Mouse (Mus musculus): ENCODE data around the gene Gcnt1. TPM values are rescaled to one million over a fixed set of nuclear protein-coding genes. Genes with fewer than 3 reads are reported as not detected.

Gene Gcnt1
- polyA plus RNA-seq (2015; fragmentation: Nextera tagmentation; extraction: Ambion mirVana), result 27.6 and 29.6 TPM in 2 replicates

GRCm38 (mm10) chr19:17372701-17373100 lies at the start of gene Gcnt1:
Gene Gcnt1 (minus strand): TSS chr19:17372844.
- H3K27ac ChIP-seq, result peak within 1 kb of the TSS; percentile 60; the same call in 1 of the 2 replicates
- no peaks in the 10 kb centered on the region for H3K4me1 ChIP-seq
- H3K27me3 ChIP-seq, result no peaks in the 10 kb centered on the region
- no peaks in the 10 kb centered on the region for H3K36me3 ChIP-seq
- no peak within 1 kb of the TSS for H3K4me2 ChIP-seq
- no peak; the same call in 1 of the 2 replicates for ATAC-seq (replicated peaks; ENCODE audit: low FRiP score)
- H3K9me3 ChIP-seq (replicated peaks), result no peaks in the 10 kb centered on the region
- H3K4me3 ChIP-seq (replicated peaks), result no peak within 1 kb of the TSS
- 69% methylated on average over 3 of the region's 3 CpGs for WGBS
- no peak within 1 kb of the TSS for H3K9ac ChIP-seq

DNA sequence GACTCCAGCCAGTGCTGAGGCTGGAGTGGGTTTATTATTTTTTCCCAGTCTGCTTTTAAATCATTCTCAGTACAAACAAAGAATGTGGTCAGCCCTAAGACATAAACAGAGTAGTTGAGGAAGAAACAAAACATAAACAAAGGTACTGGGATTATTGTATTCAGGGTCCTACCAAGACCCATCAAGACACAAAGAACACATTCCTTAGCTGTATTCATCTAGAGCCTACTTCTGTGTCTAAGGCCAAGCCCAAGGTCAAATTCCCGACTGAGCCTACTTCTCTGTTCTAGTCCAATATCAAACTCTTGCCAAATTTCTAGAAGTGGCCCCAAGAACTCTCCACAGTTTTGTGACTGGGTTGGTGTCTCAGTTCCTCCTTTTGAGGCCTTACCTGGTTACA lies 45.2 kb upstream of the Gcnt1 start:
- WGBS, result 66% methylated on average over 1 of the region's 1 CpGs
- no peak for ATAC-seq (replicated peaks; ENCODE audit: low FRiP score)
- H3K9me3 ChIP-seq (replicated peaks), result no peaks in the 10 kb centered on the region
- no peaks in the 10 kb centered on the region for H3K36me3 ChIP-seq
- 0 out of 2 replicates have a peak, but pooled peaks cover 4% of the 10 kb centered on the region for H3K4me1 ChIP-seq
- no peak overlapping the region for H3K4me2 ChIP-seq
- no peaks in the 10 kb centered on the region for H3K27me3 ChIP-seq
- no peak overlapping the region for H3K9ac ChIP-seq
- no peak overlapping the region for H3K27ac ChIP-seq
- H3K4me3 ChIP-seq (replicated peaks), result no peak overlapping the region

DNA sequence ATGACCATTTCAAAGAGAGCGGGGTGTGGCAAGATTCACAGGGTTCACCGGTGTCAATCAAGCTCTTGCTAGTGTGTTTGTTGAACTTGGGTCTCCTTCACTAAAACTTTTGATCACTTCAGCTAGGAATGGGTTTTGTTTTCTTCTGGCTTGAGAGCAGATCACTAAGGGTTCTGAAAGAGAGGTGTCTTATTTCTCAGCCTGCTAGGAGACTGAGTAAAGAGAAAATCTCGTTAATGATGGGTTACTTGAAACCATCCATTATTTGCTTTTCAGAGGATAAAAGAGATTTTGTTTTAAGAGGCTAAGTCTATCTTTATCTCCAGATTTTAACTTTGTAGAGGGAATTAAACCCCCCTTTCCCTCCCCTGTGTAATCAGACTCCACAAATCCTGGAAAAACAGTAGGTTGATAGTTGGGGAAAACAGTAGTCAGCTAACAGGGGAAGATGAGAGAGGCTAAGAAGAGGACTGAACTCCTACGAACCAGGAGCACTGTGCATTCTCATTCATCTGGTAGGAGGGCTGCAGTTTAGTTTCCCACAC lies 40.3 kb upstream of the Gcnt1 start:
- H3K27ac ChIP-seq, result no peak overlapping the region
- peak; percentile 46; the same call in 1 of the 2 replicates for ATAC-seq (replicated peaks; ENCODE audit: low FRiP score)
- H3K9me3 ChIP-seq (replicated peaks), result no peaks in the 10 kb centered on the region
- WGBS, result 48% methylated on average over 4 of the region's 4 CpGs
- H3K9ac ChIP-seq, result no peak overlapping the region
- no peak overlapping the region for H3K4me3 ChIP-seq (replicated peaks)
- no peaks in the 10 kb centered on the region for H3K36me3 ChIP-seq
- H3K4me1 ChIP-seq, result no peaks in the 10 kb centered on the region
- no peaks in the 10 kb centered on the region for H3K27me3 ChIP-seq
- no peak overlapping the region for H3K4me2 ChIP-seq

GRCm38 (mm10) chr19:17410465-17411065 lies 37.9 kb upstream of the Gcnt1 start:
- no peak overlapping the region for H3K4me2 ChIP-seq
- no peak overlapping the region for H3K27ac ChIP-seq
- no peaks in the 10 kb centered on the region for H3K4me1 ChIP-seq
- H3K27me3 ChIP-seq, result no peaks in the 10 kb centered on the region
- peaks cover 4% of the 10 kb centered on the region; the same call in 1 of the 2 replicates for H3K9me3 ChIP-seq (replicated peaks)
- H3K4me3 ChIP-seq (replicated peaks), result no peak overlapping the region
- H3K9ac ChIP-seq, result no peak overlapping the region
- no peaks in the 10 kb centered on the region for H3K36me3 ChIP-seq
- no peak for ATAC-seq (replicated peaks; ENCODE audit: low FRiP score)
- WGBS, result 83% methylated on average over 5 of the region's 5 CpGs

- Histone ChIP-seq H3K4me3 (replicated peaks) (no peak overlapping the region), H3K4me1 (no peaks in the 10 kb centered on the region), H3K9me3 (replicated peaks) (peaks cover 4% of the 10 kb centered on the region; the same call in 1 of the 2 replicates), H3K27me3 (no peaks in the 10 kb centered on the region), H3K4me2 (no peak overlapping the region), H3K27ac (no peak overlapping the region), H3K36me3 (no peaks in the 10 kb centered on the region), H3K9ac (no peak overlapping the region)
- no peak for ATAC-seq (replicated peaks; ENCODE audit: low FRiP score)
- 73% methylated on average over 3 of the region's 3 CpGs for WGBS
These were observed 36.7 kb upstream of the Gcnt1 start for GRCm38 (mm10) chr19:17409351-17409750.

DNA sequence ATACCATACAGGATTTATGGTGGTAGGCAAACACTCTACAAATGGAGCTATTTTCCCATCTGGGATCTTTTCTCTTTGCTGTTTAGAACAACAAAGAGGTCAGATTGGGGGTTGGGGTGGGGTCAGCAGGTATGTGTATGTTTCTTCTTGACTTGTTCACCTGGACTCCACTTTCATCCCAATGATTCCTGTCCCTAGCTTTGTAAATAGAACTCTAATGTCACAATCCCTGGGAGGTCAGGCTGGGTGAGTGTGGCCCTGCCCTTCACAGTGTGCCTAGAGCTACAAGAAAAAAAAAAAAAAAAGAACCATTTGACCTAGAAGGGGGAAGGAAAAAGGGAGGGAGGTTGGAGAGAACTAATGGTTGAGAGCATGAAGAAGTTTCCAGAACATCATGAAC lies 35.9 kb upstream of the Gcnt1 start:
- Histone ChIP-seq H3K4me2 (no peak overlapping the region), H3K9ac (no peak overlapping the region), H3K9me3 (replicated peaks) (peaks cover 4% of the 10 kb centered on the region; the same call in 1 of the 2 replicates), H3K4me3 (replicated peaks) (no peak overlapping the region), H3K27me3 (no peaks in the 10 kb centered on the region), H3K4me1 (no peaks in the 10 kb centered on the region), H3K27ac (no peak overlapping the region), H3K36me3 (no peaks in the 10 kb centered on the region)
- no peak for ATAC-seq (replicated peaks; ENCODE audit: low FRiP score)

GRCm38 (mm10) chr19:17406823-17407222 lies 34.2 kb upstream of the Gcnt1 start:
- Histone ChIP-seq H3K27ac (no peak overlapping the region), H3K4me3 (replicated peaks) (no peak overlapping the region), H3K9me3 (replicated peaks) (peaks cover 4% of the 10 kb centered on the region; the same call in 1 of the 2 replicates), H3K36me3 (no peaks in the 10 kb centered on the region), H3K4me1 (no peaks in the 10 kb centered on the region), H3K27me3 (no peaks in the 10 kb centered on the region), H3K9ac (no peak overlapping the region), H3K4me2 (no peak overlapping the region)
- WGBS, result 95% methylated on average over 5 of the region's 5 CpGs
- no peak for ATAC-seq (replicated peaks; ENCODE audit: low FRiP score)

GRCm38 (mm10) chr19:17403175-17403574 lies 30.5 kb upstream of the Gcnt1 start:
- 89% methylated on average over 4 of the region's 4 CpGs for WGBS
- no peak overlapping the region for H3K9ac ChIP-seq
- no peaks in the 10 kb centered on the region for H3K4me1 ChIP-seq

DNA sequence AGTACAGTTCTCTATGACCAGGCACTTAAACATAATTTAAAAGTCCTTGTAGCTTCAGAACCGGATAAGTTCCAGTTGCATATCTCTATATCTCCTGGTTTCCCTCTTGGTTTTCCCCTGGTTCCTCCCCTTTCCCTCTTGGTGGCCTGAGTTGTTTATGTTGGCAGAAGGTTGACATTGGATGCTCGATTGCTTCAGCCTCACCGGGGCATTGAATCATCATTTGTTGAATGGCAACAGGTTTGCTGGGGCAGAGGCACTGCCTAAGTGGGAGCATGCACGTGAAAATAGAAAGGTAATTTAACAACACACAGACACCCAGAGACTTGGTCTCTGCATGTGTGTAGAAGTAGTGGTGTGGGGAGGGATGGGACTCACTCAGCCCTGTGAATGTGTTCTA lies 27.9 kb upstream of the Gcnt1 start:
- WGBS, result 51% methylated on average over 4 of the region's 4 CpGs
- ATAC-seq (replicated peaks; ENCODE audit: low FRiP score), result no peak
- no peak overlapping the region for H3K27ac ChIP-seq

More at GRCm38 (mm10) chr19:17403175-17403574, 30.5 kb upstream of the Gcnt1 start:
- H3K27ac ChIP-seq, result no peak overlapping the region
- H3K27me3 ChIP-seq, result no peaks in the 10 kb centered on the region
- ATAC-seq (replicated peaks; ENCODE audit: low FRiP score), result no peak
- H3K4me3 ChIP-seq (replicated peaks), result no peak overlapping the region
- peaks cover 29% of the 10 kb centered on the region for H3K36me3 ChIP-seq
- no peak overlapping the region for H3K4me2 ChIP-seq
- H3K9me3 ChIP-seq (replicated peaks), result peaks cover 4% of the 10 kb centered on the region; the same call in 1 of the 2 replicates

DNA sequence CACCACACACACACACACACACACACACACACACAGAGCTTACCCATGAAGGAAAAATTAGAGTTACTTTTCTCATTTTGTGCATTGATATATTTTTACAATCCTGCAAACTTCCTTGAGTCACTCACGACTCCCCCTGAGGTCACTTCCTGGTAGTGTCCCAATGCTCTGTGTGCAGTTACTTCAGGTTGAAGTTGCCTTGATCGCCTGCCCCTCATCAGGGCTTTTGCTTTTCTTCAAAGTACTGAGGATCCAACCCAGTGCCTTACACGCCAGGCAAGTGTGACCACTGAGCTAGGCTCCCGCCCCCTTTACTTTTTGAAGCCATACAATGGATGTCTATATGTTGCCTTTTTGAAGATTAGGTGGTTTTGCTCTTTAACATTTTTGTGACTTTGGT lies 27.3 kb upstream of the Gcnt1 start:
- Histone ChIP-seq H3K27me3 (no peaks in the 10 kb centered on the region), H3K4me3 (replicated peaks) (no peak overlapping the region), H3K9ac (no peak overlapping the region), H3K36me3 (peaks cover 43% of the 10 kb centered on the region), H3K4me1 (peaks cover 8% of the 10 kb centered on the region), H3K9me3 (replicated peaks) (no peaks in the 10 kb centered on the region), H3K27ac (no peak overlapping the region), H3K4me2 (no peak overlapping the region)
- WGBS, result 92% methylated on average over 4 of the region's 4 CpGs
- no peak for ATAC-seq (replicated peaks; ENCODE audit: low FRiP score)

More for the DNA sequence above, 27.9 kb upstream of the Gcnt1 start:
- no peak overlapping the region for H3K9ac ChIP-seq
- H3K4me3 ChIP-seq (replicated peaks), result no peak overlapping the region
- H3K36me3 ChIP-seq, result peaks cover 43% of the 10 kb centered on the region
- no peak overlapping the region for H3K4me2 ChIP-seq
- no peaks in the 10 kb centered on the region for H3K9me3 ChIP-seq (replicated peaks)
- H3K27me3 ChIP-seq, result no peaks in the 10 kb centered on the region
- peaks cover 3% of the 10 kb centered on the region; the same call in 1 of the 2 replicates for H3K4me1 ChIP-seq

- no peak overlapping the region for H3K9ac ChIP-seq
- ATAC-seq (replicated peaks; ENCODE audit: low FRiP score), result no peak
- H3K4me3 ChIP-seq (replicated peaks), result no peak overlapping the region
- H3K9me3 ChIP-seq (replicated peaks), result no peaks in the 10 kb centered on the region
- H3K4me1 ChIP-seq, result peaks cover 19% of the 10 kb centered on the region
- H3K27me3 ChIP-seq, result peaks cover 2% of the 10 kb centered on the region; the same call in 1 of the 2 replicates
- no peak overlapping the region for H3K4me2 ChIP-seq
- no peak overlapping the region for H3K27ac ChIP-seq
- H3K36me3 ChIP-seq, result peaks cover 43% of the 10 kb centered on the region
- 74% methylated on average over 5 of the region's 5 CpGs for WGBS
These were observed 25.3 kb upstream of the Gcnt1 start for GRCm38 (mm10) chr19:17397922-17398321.

- Histone ChIP-seq H3K4me2 (no peak overlapping the region), H3K9ac (no peak overlapping the region), H3K4me3 (replicated peaks) (no peak overlapping the region), H3K4me1 (peaks cover 21% of the 10 kb centered on the region), H3K27me3 (peaks cover 10% of the 10 kb centered on the region; the same call in 1 of the 2 replicates), H3K9me3 (replicated peaks) (no peaks in the 10 kb centered on the region), H3K36me3 (peaks cover 43% of the 10 kb centered on the region), H3K27ac (no peak overlapping the region)
- WGBS, result 84% methylated on average over 4 of the region's 4 CpGs
- ATAC-seq (replicated peaks; ENCODE audit: low FRiP score), result no peak
These were observed 24.2 kb upstream of the Gcnt1 start for GRCm38 (mm10) chr19:17396802-17397201.
